Comparison of ENCODE assay signal across 17 mouse cellular contexts in the genomic region with DNA sequence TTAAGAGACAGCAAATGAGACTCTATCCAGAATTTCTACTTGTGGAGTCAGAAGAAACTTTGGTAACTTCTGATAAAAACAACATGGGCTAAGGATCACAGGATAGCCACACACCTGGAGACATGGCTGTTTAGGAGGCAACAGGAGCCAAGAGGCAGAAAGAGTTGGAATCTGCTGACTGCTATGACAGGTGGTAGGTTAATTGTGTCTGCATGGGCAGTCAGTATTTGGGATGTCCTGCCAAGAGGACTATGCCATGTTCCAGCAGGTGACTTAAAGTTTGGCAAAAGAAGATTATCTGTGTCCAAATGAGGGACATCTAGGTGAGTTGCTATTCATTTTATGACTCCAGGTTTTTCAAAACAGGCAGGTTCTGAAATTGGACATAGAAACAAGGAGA. TPM values are rescaled to one million over a fixed set of nuclear protein-coding genes. Genes with fewer than 3 reads are reported as not detected.
DNase-seq lines count a peak whose midpoint lies in the region.
"Had no signal": no experiment of that assay in that cellular context is flagged by ENCODE, and none has a peak within 500 bp of the region (broad histone marks: within the 10 kb centered on the region; RNA-seq: fewer than 3 reads in every experiment).

No protein-coding gene starts in this region.

- peak; percentile 6 to 12 for DNase-seq in cerebellum, adult 18-20 months
- DNase-seq in cerebellum, adult 8-10 months: no peak
- peak; percentile 38 for DNase-seq in cerebellum, adult 9-10 months
- DNase-seq in cerebellum, postnatal 14 days: peak; percentile 59 to 85
- DNase-seq in spleen, postnatal 10 days (ENCODE audit: low spot score in 2 of 2): no peak
- no peak for DNase-seq in spleen, postnatal 14 days (ENCODE audit: low spot score in 2 of 2)
- DNase-seq in left cerebral cortex, postnatal 36 days (ENCODE audit: low spot score in 2 of 2): no peak
- DNase-seq: adrenal gland, adult 8-10 months; adrenal gland, postnatal 25 days; forebrain, postnatal 0 days; gastrocnemius, adult 2 months; gastrocnemius, postnatal 14 days; heart, adult 11 months; kidney, adult 2 months had no signal

- intact Hi-C loops in left cerebral cortex, postnatal 36 days (cut with DNase I): no loop called here

RNA-seq across cellular contexts. Expression of gene Pcdh18, which starts 4.8 kb away (rescaled TPM):
- total RNA-seq in left cerebral cortex, postnatal 36 days (2021): 1 to 10 TPM; 5.2 to 7.9 TPM
- total RNA-seq: common myeloid progenitor, adult 5-6 weeks; hematopoietic stem cell, adult 5-6 weeks; MEL had no signal

Comparison
In these comparisons a context has a peak if more than half of its experiments do, and no peak if none do; other contexts are left out.
1. DNase-seq: peak in cerebellum, adult 18-20 months (2 of 2), cerebellum, adult 9-10 months (single experiment) and cerebellum, postnatal 14 days (2 of 2); none in cerebellum, adult 8-10 months (single experiment), spleen, postnatal 10 days (0 of 2), spleen, postnatal 14 days (0 of 2) and left cerebral cortex, postnatal 36 days (0 of 2).